Mouse (Mus musculus): Measurements from ENCODE around the gene Gabarapl1. TPM values are rescaled to one million over a fixed set of nuclear protein-coding genes. Genes with fewer than 3 reads are reported as not detected.
A peak's percentile ranks its signal among the peaks of the same experiment; 100 is the strongest.

The Gabarapl1 gene
- total and polyA plus RNA-seq, 3 experiments: 43.9 to 102 (median 80.8) TPM

DNA sequence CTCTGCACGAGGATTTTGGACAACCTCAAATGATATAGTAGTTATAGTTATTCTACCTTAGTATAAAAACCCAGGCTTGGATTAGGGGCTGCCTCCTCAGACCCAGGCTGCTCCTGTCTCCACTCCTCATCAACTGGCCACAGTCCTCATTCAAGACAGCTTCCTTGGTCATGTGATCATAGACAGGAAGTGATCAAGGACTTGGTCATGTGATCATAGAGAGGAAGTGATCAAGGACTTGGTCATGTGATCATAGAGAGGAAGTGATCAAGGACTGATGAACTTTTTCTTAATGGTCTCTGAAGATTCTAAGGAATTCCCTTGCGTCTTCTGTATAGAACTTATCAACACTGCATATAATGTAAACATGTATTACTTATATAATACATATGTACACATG lies 14.3 kb downstream of the Gabarapl1 start:
- Histone ChIP-seq H3K9me3 (replicated peaks; ENCODE audit: low read length) (no peaks in the 10 kb centered on the region), H3K4me1 (ENCODE audit: control insufficient read depth in 1 of 2, insufficient read depth in 2 of 2) (peaks cover 0 to 21% of the 10 kb centered on the region in 2 experiments; a peak in 2 of 4 replicates), H3K4me2 (ENCODE audit: insufficient read depth, low read depth, poor library complexity, severe bottlenecking) (no peak overlapping the region), H3K9ac (ENCODE audit: insufficient read depth, low read depth) (no peak overlapping the region), H3K36me3 (replicated peaks in 1 of 2; ENCODE audit: control insufficient read depth in 1 of 2, insufficient read depth in 1 of 2, low read length in 1 of 2) (peaks cover 4 to 16% of the 10 kb centered on the region in 2 experiments), H3K27ac (ENCODE audit: insufficient read depth, low read depth) (no peak overlapping the region), H3K4me3 (replicated peaks in 1 of 3; ENCODE audit: low read depth in 2 of 3, low read length in 2 of 3, poor library complexity in 1 of 3) (no peak overlapping the region), H3K79me2 (replicated peaks; ENCODE audit: control insufficient read depth, extremely low read depth, insufficient read depth, poor library complexity, severe bottlenecking) (no peaks in the 10 kb centered on the region), H3K27me3 (replicated peaks) (no peaks in the 10 kb centered on the region)
- dilution Hi-C loops (cut with MboI; ENCODE audit: extremely low pct_ligation_motif_present, extremely low pct_unique_long_range_greater_than_20kb, low sequenced_read_pairs): no loop called here
- TF ChIP-seq ZC3H11A (IDR thresholded peaks at IDR 0.05; ENCODE audit: low read depth, low read length): no peak
- peak; percentile 84 for TF ChIP-seq USF2 (conservative IDR thresholded peaks at IDR 0.05; ENCODE audit: low read depth, low read length)
- TF ChIP-seq USF1 (IDR thresholded peaks at IDR 0.05; ENCODE audit: low read depth, low read length): peak; percentile 65
- in situ Hi-C loops (cut with MboI; ENCODE audit: low pct_ligation_motif_present, low pct_unique_long_range_greater_than_20kb, low sequenced_read_pairs): loop anchor here (25.0 kb wide), 1 partner anchor 285 kb away; no protein-coding TSS in a partner anchor
- no peak for DNase-seq (ENCODE audit: extremely low read depth)

DNA sequence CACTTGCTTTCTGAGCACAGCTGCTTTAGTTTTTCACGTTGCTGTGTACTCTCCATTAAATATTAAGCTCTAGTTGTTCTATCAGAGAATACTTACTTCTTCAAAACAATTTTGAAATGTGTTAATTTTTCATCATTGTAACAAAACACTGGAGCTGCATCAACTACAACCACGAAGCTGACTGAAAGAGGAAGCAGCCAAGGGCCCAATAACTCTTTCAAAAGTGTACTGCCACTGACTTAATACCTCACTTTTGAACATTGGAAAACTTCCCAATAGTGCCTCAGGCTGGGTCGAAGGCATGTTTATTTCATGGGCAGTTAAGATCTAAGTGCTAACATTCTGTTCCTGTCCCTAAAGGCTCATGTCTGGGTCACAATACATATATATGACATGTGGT lies 15.0 kb downstream of the Gabarapl1 start:
- Histone ChIP-seq H3K27ac (ENCODE audit: insufficient read depth, low read depth) (no peak overlapping the region), H3K79me2 (replicated peaks; ENCODE audit: control insufficient read depth, extremely low read depth, insufficient read depth, poor library complexity, severe bottlenecking) (no peaks in the 10 kb centered on the region), H3K36me3 (replicated peaks in 1 of 2; ENCODE audit: control insufficient read depth in 1 of 2, insufficient read depth in 1 of 2, low read length in 1 of 2) (peaks cover 0 to 9% of the 10 kb centered on the region in 2 experiments), H3K9ac (ENCODE audit: insufficient read depth, low read depth) (no peak overlapping the region), H3K27me3 (replicated peaks) (no peaks in the 10 kb centered on the region), H3K4me3 (replicated peaks in 1 of 3; ENCODE audit: low read depth in 2 of 3, low read length in 2 of 3, poor library complexity in 1 of 3) (no peak overlapping the region), H3K4me2 (ENCODE audit: insufficient read depth, low read depth, poor library complexity, severe bottlenecking) (no peak overlapping the region), H3K4me1 (ENCODE audit: control insufficient read depth in 1 of 2, insufficient read depth in 2 of 2) (peaks cover 0 to 19% of the 10 kb centered on the region in 2 experiments; a peak in 2 of 4 replicates), H3K9me3 (replicated peaks; ENCODE audit: low read length) (no peaks in the 10 kb centered on the region)
- dilution Hi-C loops (cut with MboI; ENCODE audit: extremely low pct_ligation_motif_present, extremely low pct_unique_long_range_greater_than_20kb, low sequenced_read_pairs) (no loop called here), in situ Hi-C loops (cut with MboI; ENCODE audit: low pct_ligation_motif_present, low pct_unique_long_range_greater_than_20kb, low sequenced_read_pairs) (loop anchor here (25.0 kb wide), 1 partner anchor 286 kb away; no protein-coding TSS in a partner anchor)
- DNase-seq (ENCODE audit: extremely low read depth): no peak
- no peak for TF ChIP-seq CHD1 (IDR thresholded peaks at IDR 0.05; ENCODE audit: low read depth, low read length)
- no peak for TF ChIP-seq SIN3A (IDR thresholded peaks at IDR 0.05; ENCODE audit: low read length)
- no peak for TF ChIP-seq SMC3 (IDR thresholded peaks at IDR 0.05; ENCODE audit: low read depth, low read length)

DNA sequence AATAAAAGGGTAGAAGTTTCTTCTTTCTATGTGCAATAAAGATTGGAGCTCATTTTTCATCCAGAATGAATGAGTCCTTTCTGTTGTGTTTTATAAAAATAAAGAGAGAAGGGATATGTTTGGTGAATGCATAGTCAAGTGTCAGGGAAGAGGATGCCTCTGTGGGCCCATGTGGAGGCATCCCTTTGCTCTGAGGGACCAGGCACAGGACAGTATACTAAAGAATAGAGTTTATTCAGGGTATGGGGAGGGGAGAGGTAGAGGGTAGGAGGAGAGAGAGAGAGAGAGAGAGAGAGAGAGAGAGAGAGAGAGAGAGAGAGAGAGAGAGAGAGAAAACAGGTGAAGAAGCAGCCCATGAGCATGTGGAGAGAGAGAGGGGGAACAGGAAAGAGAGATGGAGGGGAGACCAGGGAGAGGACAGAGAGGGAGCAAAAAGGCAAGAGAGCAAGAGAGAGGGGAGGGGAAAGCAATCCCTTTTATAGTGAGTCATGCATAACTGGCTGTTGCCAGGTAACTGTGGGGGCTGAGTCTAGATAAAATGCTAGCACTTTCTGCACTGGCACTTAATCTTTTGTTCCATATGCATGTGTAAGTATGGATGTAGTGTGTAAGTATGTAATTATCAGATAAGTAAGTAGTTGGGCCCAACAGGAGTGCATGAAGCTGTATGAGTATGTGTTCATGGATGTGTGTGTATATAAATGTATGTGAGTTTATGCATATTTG lies 24.5 kb downstream of the Gabarapl1 start:
- dilution Hi-C loops (cut with MboI; ENCODE audit: extremely low pct_ligation_motif_present, extremely low pct_unique_long_range_greater_than_20kb, low sequenced_read_pairs): no loop called here

More for the DNA sequence above, 24.5 kb downstream of the Gabarapl1 start:
- Histone ChIP-seq H3K4me2 (ENCODE audit: insufficient read depth, low read depth, poor library complexity, severe bottlenecking) (no peak overlapping the region), H3K27me3 (replicated peaks) (no peaks in the 10 kb centered on the region), H3K4me1 (ENCODE audit: control insufficient read depth in 1 of 2, insufficient read depth in 2 of 2) (0 out of 4 replicates have a peak, but pooled peaks cover 0 to 3% of the 10 kb centered on the region in 2 experiments), H3K4me3 (replicated peaks in 1 of 3; ENCODE audit: low read depth in 2 of 3, low read length in 2 of 3, poor library complexity in 1 of 3) (no peak overlapping the region), H3K79me2 (replicated peaks; ENCODE audit: control insufficient read depth, extremely low read depth, insufficient read depth, poor library complexity, severe bottlenecking) (no peaks in the 10 kb centered on the region), H3K9me3 (replicated peaks; ENCODE audit: low read length) (no peaks in the 10 kb centered on the region), H3K36me3 (replicated peaks in 1 of 2; ENCODE audit: control insufficient read depth in 1 of 2, insufficient read depth in 1 of 2, low read length in 1 of 2) (no peaks in the 10 kb centered on the region), H3K27ac (ENCODE audit: insufficient read depth, low read depth) (no peak overlapping the region), H3K9ac (ENCODE audit: insufficient read depth, low read depth) (no peak overlapping the region)
- in situ Hi-C loops (cut with MboI; ENCODE audit: low pct_ligation_motif_present, low pct_unique_long_range_greater_than_20kb, low sequenced_read_pairs): no loop called here
- TF ChIP-seq SIN3A (IDR thresholded peaks at IDR 0.05; ENCODE audit: low read length) (no peak), POLR2AphosphoS2 (IDR thresholded peaks at IDR 0.05; ENCODE audit: low read depth, low read length) (no peak), RAD21 (IDR thresholded peaks at IDR 0.05; ENCODE audit: low read depth, low read length) (no peak), USF1 (IDR thresholded peaks at IDR 0.05; ENCODE audit: low read depth, low read length) (no peak), IRF4 (IDR thresholded peaks at IDR 0.05; ENCODE audit: low read depth, low read length) (no peak), MEF2A (IDR thresholded peaks at IDR 0.05; ENCODE audit: borderline replicate concordance, low read depth, low read length) (no peak), TBP (conservative IDR thresholded peaks at IDR 0.05; ENCODE audit: low read depth, low read length) (no peak), MAZ (IDR thresholded peaks at IDR 0.05; ENCODE audit: low read depth, low read length) (no peak)
- DNase-seq (ENCODE audit: extremely low read depth): no peak

All from CH12.LX (cell line).